Mouse (Mus musculus): Measurements from ENCODE around the gene Slc46a1. TPM values are rescaled to one million over a fixed set of nuclear protein-coding genes. Genes with fewer than 3 reads are reported as not detected.

Slc46a1 gene
- polyA plus RNA-seq, 1 experiment from 2014 or later, result 6.9 TPM

DNA sequence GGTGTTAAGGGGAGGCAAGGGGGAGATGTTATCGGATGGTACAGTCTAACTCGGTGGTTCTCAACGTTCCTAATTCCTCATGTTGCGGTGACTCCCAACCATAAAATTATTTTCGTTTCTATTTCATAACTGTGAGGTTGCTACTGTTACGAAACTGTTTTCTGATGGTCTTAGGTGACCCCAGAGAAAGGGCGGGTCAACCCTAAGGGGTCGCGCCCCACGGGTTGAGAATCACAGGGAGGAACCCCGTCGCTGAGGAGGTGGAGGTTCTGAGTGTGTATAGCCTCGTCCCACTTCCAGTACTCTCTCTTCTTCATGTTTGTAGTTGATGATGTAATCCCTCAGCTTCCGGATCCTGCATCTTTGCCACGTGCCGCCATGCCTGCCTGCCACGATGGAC lies 6.8 kb upstream of the Slc46a1 start:
- H3K27me3 ChIP-seq (replicated peaks), result peaks cover 9% of the 10 kb centered on the region; the same call in 1 of the 2 replicates
- no peak overlapping the region for H3K4me3 ChIP-seq
- no peak for ATAC-seq (ENCODE audit: extremely low read depth, insufficient number of reproducible peaks, low FRiP score, low TSS enrichment)
- H3K4me2 ChIP-seq, result no peak overlapping the region
- peaks cover 5% of the 10 kb centered on the region; the same call in 1 of the 2 replicates for H3K9me3 ChIP-seq
- WGBS, result 78% methylated on average over 17 of the region's 17 CpGs
- H3K4me1 ChIP-seq, result peaks cover 12% of the 10 kb centered on the region
- H3K9ac ChIP-seq, result no peak overlapping the region
- H3K27ac ChIP-seq (replicated peaks), result no peak overlapping the region
- no peaks in the 10 kb centered on the region for H3K36me3 ChIP-seq

DNA sequence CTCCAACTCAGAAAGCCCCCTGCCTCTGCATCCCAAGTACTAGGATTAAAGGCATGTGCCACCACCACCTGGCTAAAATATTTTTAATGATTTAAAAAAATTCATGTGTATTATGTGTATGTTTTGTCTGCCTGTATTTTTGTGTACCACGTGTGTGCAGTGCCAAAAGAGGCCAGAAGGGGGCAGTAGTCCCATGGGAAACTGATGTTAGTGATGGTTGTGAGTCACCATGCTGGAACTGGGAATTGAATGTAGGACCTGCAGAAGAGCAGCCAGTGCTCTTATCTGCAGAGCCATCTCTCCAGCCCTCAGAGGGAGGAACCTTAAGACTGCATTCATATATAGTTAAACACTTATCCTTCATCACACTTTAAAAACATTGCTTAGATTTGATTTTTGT lies 3.6 kb upstream of the Slc46a1 start:
- peaks cover 24% of the 10 kb centered on the region for H3K4me1 ChIP-seq
- H3K4me2 ChIP-seq, result no peak overlapping the region
- H3K9me3 ChIP-seq, result peaks cover 5% of the 10 kb centered on the region; the same call in 1 of the 2 replicates
- H3K4me3 ChIP-seq, result no peak overlapping the region
- H3K36me3 ChIP-seq, result no peaks in the 10 kb centered on the region
- no peak for ATAC-seq (ENCODE audit: extremely low read depth, insufficient number of reproducible peaks, low FRiP score, low TSS enrichment)
- H3K9ac ChIP-seq, result no peak overlapping the region
- no peaks in the 10 kb centered on the region for H3K27me3 ChIP-seq (replicated peaks)
- no peak overlapping the region for H3K27ac ChIP-seq (replicated peaks)
- 57% methylated on average over 1 of the region's 1 CpGs for WGBS

DNA sequence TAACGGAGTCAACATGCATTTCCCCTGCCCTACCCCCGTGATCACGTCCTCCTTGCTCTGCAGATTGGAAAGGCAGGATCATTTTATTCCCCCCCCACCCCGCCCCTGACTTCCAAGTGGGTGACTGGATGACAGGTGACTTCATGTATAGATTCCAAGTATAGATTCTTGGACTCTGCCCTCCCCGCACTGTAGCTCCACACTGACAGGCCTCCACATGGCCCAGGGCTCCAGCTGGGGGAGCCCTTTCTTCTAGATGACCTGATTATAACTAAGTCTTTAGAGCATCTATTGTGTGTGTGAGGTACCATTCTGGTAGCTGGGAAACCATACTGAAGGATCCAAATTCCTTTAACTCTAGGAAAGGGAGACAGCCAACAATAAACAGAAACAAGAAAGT lies 2.8 kb upstream of the Slc46a1 start:
- ATAC-seq (ENCODE audit: extremely low read depth, insufficient number of reproducible peaks, low FRiP score, low TSS enrichment), result no peak
- 78% methylated on average over 5 of the region's 5 CpGs for WGBS
- no peak overlapping the region for H3K27ac ChIP-seq (replicated peaks)

DNA sequence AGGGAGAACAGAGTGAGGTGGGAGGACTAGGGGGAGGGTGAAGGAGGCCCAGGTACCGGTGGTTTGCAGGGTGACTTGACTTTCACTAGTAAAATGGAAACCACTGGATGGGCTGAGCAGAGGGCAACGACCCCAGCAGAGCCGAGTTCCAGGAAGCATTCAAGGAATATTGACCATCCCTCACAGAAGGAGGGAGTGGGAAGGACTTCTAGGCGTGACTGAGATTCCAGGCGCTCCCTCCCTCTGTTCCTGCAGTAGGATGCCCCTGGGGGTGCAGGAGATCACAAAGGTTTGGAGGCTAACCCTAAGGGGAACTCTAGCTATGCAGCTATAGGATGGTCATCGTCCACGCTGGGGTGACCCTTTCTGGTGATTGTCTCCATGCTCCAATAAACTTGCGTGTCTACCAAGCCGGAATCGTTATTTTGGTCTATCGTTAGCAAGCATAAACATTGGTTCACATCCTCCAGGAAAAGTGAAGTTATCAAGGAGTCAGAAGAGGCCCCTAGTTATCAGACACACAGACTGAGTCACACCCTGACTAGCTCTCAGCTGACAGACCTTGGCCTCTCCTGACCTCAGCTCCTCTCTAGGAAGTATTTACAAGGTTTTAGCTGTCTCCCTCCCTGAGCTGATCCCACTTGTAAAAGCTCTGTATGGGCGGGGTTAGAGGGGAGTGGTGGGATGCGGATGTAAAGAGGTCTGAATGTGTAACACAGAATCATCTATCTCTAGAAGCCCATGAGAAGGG lies 2.0 kb upstream of the Slc46a1 start:
- H3K27me3 ChIP-seq (replicated peaks), result no peaks in the 10 kb centered on the region
- H3K4me1 ChIP-seq, result peaks cover 28% of the 10 kb centered on the region
- ATAC-seq (ENCODE audit: extremely low read depth, insufficient number of reproducible peaks, low FRiP score, low TSS enrichment), result no peak
- H3K9me3 ChIP-seq, result peaks cover 5% of the 10 kb centered on the region; the same call in 1 of the 2 replicates
- no peak overlapping the region for H3K27ac ChIP-seq (replicated peaks)
- no peak overlapping the region for H3K4me2 ChIP-seq
- no peak overlapping the region for H3K9ac ChIP-seq
- H3K4me3 ChIP-seq, result no peak overlapping the region
- no peaks in the 10 kb centered on the region for H3K36me3 ChIP-seq
- WGBS, result 41% methylated on average over 13 of the region's 13 CpGs

More for the DNA sequence above, 2.8 kb upstream of the Slc46a1 start:
- Histone ChIP-seq H3K4me1 (peaks cover 28% of the 10 kb centered on the region), H3K36me3 (no peaks in the 10 kb centered on the region), H3K4me2 (no peak overlapping the region), H3K9ac (no peak overlapping the region), H3K9me3 (peaks cover 5% of the 10 kb centered on the region; the same call in 1 of the 2 replicates), H3K4me3 (no peak overlapping the region), H3K27me3 (replicated peaks) (no peaks in the 10 kb centered on the region)

DNA sequence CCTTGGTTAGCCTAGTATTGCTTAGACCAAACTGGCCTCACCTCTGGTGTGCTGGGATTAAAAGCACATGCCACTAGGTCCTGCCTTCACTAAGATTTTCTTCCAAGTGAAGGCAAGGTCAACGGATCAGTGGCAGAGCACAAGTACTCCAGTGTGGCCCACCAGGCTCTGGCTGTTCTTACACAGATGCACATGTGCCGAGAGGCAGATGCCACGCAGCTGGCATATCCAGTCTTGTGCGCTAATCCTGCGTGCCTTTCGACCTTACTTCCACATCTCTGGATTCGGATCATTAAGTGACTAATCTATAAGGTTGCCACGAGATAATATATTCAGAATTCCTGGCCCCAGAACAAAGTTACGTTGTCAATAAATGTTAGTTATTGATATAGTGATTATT lies 381 bp upstream of the Slc46a1 start:
- Histone ChIP-seq H3K4me2 (peak overlapping the region; percentile 81), H3K4me3 (peak overlapping the region; percentile 64), H3K9ac (peak overlapping the region; percentile 87), H3K36me3 (no peaks in the 10 kb centered on the region), H3K4me1 (peaks cover 28% of the 10 kb centered on the region), H3K9me3 (peaks cover 5% of the 10 kb centered on the region; the same call in 1 of the 2 replicates), H3K27me3 (replicated peaks) (no peaks in the 10 kb centered on the region), H3K27ac (replicated peaks) (no peak overlapping the region)
- no peak for ATAC-seq (ENCODE audit: extremely low read depth, insufficient number of reproducible peaks, low FRiP score, low TSS enrichment)
- 39% methylated on average over 9 of the region's 9 CpGs for WGBS

DNA sequence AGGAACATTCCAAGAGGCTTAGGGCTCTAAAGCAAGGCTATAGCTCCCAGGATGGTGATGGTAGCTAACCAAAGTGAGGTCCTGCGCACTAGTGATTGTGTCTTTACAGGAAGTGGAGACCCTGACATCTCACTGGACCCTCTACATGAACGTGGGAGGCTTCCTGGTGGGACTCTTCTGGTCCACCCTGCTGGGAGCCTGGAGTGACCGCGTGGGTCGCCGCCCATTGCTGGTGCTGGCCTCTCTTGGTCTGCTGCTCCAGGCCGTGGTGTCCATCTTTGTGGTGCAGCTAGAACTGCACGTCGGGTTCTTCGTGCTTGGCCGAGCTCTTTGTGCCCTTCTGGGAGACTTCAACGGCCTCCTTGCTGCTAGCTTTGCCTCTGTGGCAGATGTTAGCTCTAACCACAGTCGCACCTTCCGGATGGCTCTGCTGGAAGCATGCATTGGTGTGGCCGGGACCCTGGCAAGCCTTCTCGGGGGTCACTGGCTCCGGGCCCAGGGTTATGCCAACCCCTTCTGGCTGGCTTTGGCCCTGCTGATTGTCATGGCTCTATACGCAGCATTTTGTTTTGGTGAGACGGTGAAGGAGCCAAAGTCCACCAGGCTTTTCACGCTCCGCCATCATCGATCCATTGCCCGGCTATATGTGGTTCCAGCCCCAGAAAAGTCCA lies 880 bp downstream of the Slc46a1 start:
- no peak for ATAC-seq (ENCODE audit: extremely low read depth, insufficient number of reproducible peaks, low FRiP score, low TSS enrichment)
- Histone ChIP-seq H3K27me3 (replicated peaks) (no peaks in the 10 kb centered on the region), H3K27ac (replicated peaks) (peak overlapping the region; percentile 89), H3K4me2 (peak overlapping the region; percentile 81), H3K9me3 (peaks cover 5% of the 10 kb centered on the region; the same call in 1 of the 2 replicates), H3K4me1 (peaks cover 28% of the 10 kb centered on the region), H3K36me3 (no peaks in the 10 kb centered on the region), H3K9ac (peak overlapping the region; percentile 87), H3K4me3 (peak overlapping the region; percentile 64)
- 74% methylated on average over 23 of the region's 23 CpGs for WGBS

DNA sequence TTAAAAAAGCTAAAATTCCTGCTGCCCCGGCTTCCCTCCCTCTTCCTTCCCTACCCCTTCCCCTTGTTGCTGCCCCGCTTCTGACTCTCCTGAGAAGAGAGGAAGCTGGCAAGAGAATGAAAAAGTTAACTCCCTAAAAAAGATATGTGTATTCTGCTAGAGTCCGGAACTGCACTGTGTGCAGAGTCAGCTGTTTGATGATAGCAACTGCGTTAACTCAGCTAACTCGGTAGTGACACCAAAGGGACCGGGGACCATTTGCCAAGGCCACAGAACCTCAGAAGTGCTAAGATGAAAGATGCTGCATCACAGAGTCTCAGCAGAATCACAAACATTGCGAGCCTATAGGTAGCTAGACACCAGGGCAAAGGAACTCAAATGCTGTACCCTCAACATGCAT lies 2.0 kb downstream of the Slc46a1 start:
- 61% methylated on average over 7 of the region's 7 CpGs for WGBS
- Histone ChIP-seq H3K9me3 (no peaks in the 10 kb centered on the region), H3K9ac (no peak overlapping the region), H3K4me1 (peaks cover 28% of the 10 kb centered on the region), H3K27me3 (replicated peaks) (no peaks in the 10 kb centered on the region), H3K27ac (replicated peaks) (no peak overlapping the region), H3K4me3 (no peak overlapping the region), H3K36me3 (no peaks in the 10 kb centered on the region), H3K4me2 (no peak overlapping the region)
- ATAC-seq (ENCODE audit: extremely low read depth, insufficient number of reproducible peaks, low FRiP score, low TSS enrichment), result no peak

DNA sequence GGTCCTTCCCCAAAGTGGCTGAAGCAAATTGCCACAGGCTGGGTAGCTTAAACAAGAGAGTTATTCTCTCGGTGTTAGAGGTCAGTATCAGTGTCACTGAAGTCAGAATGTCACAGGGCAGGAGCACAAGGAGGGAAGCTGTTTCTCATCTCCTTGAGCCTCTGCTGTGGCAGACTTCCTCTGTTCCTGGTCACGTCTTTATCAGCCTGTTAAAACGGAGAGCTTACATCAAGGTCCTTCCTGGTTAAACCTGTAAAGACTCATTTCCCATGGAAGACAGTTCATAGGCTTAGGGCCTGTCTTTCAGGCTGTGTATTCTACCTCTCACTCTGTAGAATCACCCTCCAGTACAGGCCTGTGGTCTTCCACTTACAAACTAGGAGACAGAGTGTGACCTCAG lies 2.4 kb downstream of the Slc46a1 start:
- H3K27ac ChIP-seq (replicated peaks), result no peak overlapping the region
- H3K4me2 ChIP-seq, result no peak overlapping the region
- H3K4me1 ChIP-seq, result peaks cover 28% of the 10 kb centered on the region
- H3K9ac ChIP-seq, result no peak overlapping the region
- H3K36me3 ChIP-seq, result no peaks in the 10 kb centered on the region
- no peak overlapping the region for H3K4me3 ChIP-seq
- 28% methylated on average over 3 of the region's 3 CpGs for WGBS
- H3K9me3 ChIP-seq, result no peaks in the 10 kb centered on the region
- ATAC-seq (ENCODE audit: extremely low read depth, insufficient number of reproducible peaks, low FRiP score, low TSS enrichment), result no peak
- H3K27me3 ChIP-seq (replicated peaks), result no peaks in the 10 kb centered on the region

DNA sequence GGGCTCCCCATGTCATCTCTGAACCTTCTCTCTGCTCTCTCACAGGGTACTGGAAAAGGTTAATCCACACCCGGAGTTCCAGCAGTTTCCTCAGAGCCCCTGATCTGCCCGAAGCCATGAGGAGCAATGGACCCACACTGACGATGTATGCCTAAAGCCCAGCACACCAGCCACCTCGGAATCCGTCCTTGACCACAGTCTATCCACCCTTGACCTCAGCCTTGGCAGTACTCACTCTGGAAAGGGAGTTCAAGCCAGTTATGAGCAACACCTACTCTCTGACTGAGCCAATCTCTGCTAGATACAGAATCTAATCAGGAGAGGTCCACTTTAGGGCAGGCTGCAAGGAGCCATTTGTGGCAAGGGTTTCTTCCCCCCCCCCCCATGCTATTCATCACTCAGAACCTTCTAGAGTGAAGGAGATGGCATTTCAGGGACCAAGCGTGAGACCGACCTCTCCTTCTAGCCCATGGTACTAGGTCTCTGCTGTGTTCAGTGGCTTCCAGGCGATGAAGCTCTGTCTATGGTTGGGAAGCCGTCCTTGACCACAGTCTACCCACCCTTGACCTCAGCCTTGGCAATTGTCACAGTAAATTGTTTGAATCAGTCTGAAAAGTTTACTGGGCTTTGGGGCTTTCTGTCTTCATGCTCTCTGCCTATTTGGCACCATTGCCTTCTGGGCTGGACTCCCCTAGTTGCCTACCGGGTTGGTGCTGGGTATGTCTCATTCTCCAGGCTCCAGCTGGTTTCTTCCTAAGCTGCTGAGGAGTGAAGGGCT lies 6.0 kb downstream of the Slc46a1 start:
- Histone ChIP-seq H3K9me3 (no peaks in the 10 kb centered on the region), H3K36me3 (no peaks in the 10 kb centered on the region), H3K27ac (replicated peaks) (no peak overlapping the region), H3K4me2 (no peak overlapping the region), H3K27me3 (replicated peaks) (no peaks in the 10 kb centered on the region), H3K4me3 (no peak overlapping the region), H3K9ac (no peak overlapping the region), H3K4me1 (peaks cover 8% of the 10 kb centered on the region)
- 75% methylated on average over 10 of the region's 10 CpGs for WGBS
- no peak for ATAC-seq (ENCODE audit: extremely low read depth, insufficient number of reproducible peaks, low FRiP score, low TSS enrichment)

DNA sequence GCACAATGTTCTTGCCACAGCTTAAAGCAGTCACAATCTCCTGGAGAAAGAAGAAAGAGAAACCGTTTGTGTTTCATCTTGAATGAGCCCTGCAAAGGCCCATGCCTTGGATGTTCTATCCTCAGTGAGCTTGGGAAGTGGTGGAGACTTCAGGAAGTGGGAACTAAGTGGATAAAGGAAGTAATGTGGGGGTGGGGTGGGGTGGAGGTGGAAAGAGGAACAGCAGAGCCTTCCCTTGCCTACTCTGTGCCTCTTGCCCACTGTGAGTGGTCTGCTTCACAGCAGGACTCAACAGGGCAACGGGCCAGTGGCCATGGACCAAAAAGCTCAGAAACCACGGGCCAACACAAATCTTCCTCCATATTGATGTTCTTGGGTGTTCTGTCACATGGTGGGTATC lies 9.8 kb downstream of the Slc46a1 start:
- H3K27ac ChIP-seq (replicated peaks), result no peak overlapping the region
- 70% methylated on average over 3 of the region's 3 CpGs for WGBS
- H3K4me3 ChIP-seq, result no peak overlapping the region
- H3K9ac ChIP-seq, result no peak overlapping the region
- ATAC-seq (ENCODE audit: extremely low read depth, insufficient number of reproducible peaks, low FRiP score, low TSS enrichment), result no peak
- H3K9me3 ChIP-seq, result no peaks in the 10 kb centered on the region
- peaks cover 11% of the 10 kb centered on the region; the same call in 1 of the 2 replicates for H3K27me3 ChIP-seq (replicated peaks)
- no peaks in the 10 kb centered on the region for H3K4me1 ChIP-seq
- no peaks in the 10 kb centered on the region for H3K36me3 ChIP-seq
- H3K4me2 ChIP-seq, result no peak overlapping the region

DNA sequence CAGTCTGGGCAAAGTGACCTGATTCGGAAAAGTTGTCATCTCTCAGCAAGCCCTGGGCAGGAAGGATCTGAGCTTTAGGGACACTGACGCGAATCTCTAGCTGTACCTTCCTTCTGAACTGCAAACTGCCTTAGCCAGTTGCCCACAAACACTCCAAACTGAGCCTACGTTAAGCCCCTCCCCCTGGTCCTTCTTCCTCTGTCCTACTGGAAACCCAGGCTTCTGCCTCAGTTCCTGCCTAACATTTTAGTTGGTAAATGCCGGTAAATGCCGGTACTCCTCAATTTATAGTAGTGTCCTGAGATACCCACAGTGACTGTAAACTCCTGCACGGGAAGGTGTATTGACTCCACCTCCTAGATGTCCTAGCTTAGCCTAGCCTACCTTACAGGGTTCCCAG lies 18.1 kb downstream of the Slc46a1 start:
- 51% methylated on average over 7 of the region's 7 CpGs for WGBS
- peaks cover 84% of the 10 kb centered on the region for H3K27me3 ChIP-seq (replicated peaks)
- no peak for ATAC-seq (ENCODE audit: extremely low read depth, insufficient number of reproducible peaks, low FRiP score, low TSS enrichment)

More for the DNA sequence above, 18.1 kb downstream of the Slc46a1 start:
- H3K4me2 ChIP-seq, result no peak overlapping the region
- H3K9ac ChIP-seq, result no peak overlapping the region
- no peak overlapping the region for H3K27ac ChIP-seq (replicated peaks)
- no peak overlapping the region for H3K4me3 ChIP-seq
- no peaks in the 10 kb centered on the region for H3K36me3 ChIP-seq
- no peaks in the 10 kb centered on the region for H3K9me3 ChIP-seq
- H3K4me1 ChIP-seq, result no peaks in the 10 kb centered on the region
